Mouse (Mus musculus): ENCODE measurements around the gene Fpr2. TPM values are rescaled to one million over a fixed set of nuclear protein-coding genes. Genes with fewer than 3 reads are reported as not detected.

Gene Fpr2
- polyA plus RNA-seq, 1 experiment, result 0.16 TPM

- no peaks in the 10 kb centered on the region for H3K4me1 ChIP-seq (ENCODE audit: control insufficient read depth, insufficient read depth, low read length)
- no peak overlapping the region for H3K27ac ChIP-seq (ENCODE audit: insufficient read depth, low read depth, low read length)
- no peak overlapping the region for H3K4me3 ChIP-seq (ENCODE audit: insufficient read depth, low read depth, low read length)
- TF ChIP-seq CTCF (conservative IDR thresholded peaks at IDR 0.05; ENCODE audit: insufficient read depth, insufficient read length, low read depth, low read length), result 0 out of 2 replicates have a peak, but pooled peaks have one; percentile 8
- TF ChIP-seq POLR2A (IDR thresholded peaks at IDR 0.05; ENCODE audit: low read depth, low read length), result no peak
- DNase-seq, result peak; percentile 25
- no peaks in the 10 kb centered on the region for H3K36me3 ChIP-seq (ENCODE audit: control insufficient read depth, insufficient read depth, low read length)
- 76% methylated on average over 10 of the region's 10 CpGs for WGBS
- no peaks in the 10 kb centered on the region for H3K27me3 ChIP-seq (replicated peaks; ENCODE audit: control insufficient read depth, insufficient read depth, low read length)
Measured at GRCm38 (mm10) chr17:17845187-17846027, 42.2 kb upstream of the Fpr2 start.

GRCm38 (mm10) chr17:17848988-17849387 is 38.6 kb upstream of the Fpr2 start:
- no peaks in the 10 kb centered on the region for H3K4me1 ChIP-seq (ENCODE audit: control insufficient read depth, insufficient read depth, low read length)
- 80% methylated on average over 2 of the region's 2 CpGs for WGBS
- DNase-seq, result no peak

GRCm38 (mm10) chr17:17849906-17850712 is 37.5 kb upstream of the Fpr2 start:
- no peaks in the 10 kb centered on the region for H3K4me1 ChIP-seq (ENCODE audit: control insufficient read depth, insufficient read depth, low read length)
- DNase-seq, result no peak
- H3K36me3 ChIP-seq (ENCODE audit: control insufficient read depth, insufficient read depth, low read length), result no peaks in the 10 kb centered on the region
- no peaks in the 10 kb centered on the region for H3K27me3 ChIP-seq (replicated peaks; ENCODE audit: control insufficient read depth, insufficient read depth, low read length)
- no peak overlapping the region for H3K27ac ChIP-seq (ENCODE audit: insufficient read depth, low read depth, low read length)
- TF ChIP-seq POLR2A (IDR thresholded peaks at IDR 0.05; ENCODE audit: low read depth, low read length) (no peak), CTCF (conservative IDR thresholded peaks at IDR 0.05; ENCODE audit: insufficient read depth, insufficient read length, low read depth, low read length) (no peak)
- H3K4me3 ChIP-seq (ENCODE audit: insufficient read depth, low read depth, low read length), result no peak overlapping the region
- WGBS, result 39% methylated on average over 55 of the region's 55 CpGs

More at GRCm38 (mm10) chr17:17848988-17849387, 38.6 kb upstream of the Fpr2 start:
- Histone ChIP-seq H3K27ac (ENCODE audit: insufficient read depth, low read depth, low read length) (no peak overlapping the region), H3K36me3 (ENCODE audit: control insufficient read depth, insufficient read depth, low read length) (no peaks in the 10 kb centered on the region), H3K4me3 (ENCODE audit: insufficient read depth, low read depth, low read length) (no peak overlapping the region), H3K27me3 (replicated peaks; ENCODE audit: control insufficient read depth, insufficient read depth, low read length) (no peaks in the 10 kb centered on the region)
- TF ChIP-seq CTCF (conservative IDR thresholded peaks at IDR 0.05; ENCODE audit: insufficient read depth, insufficient read length, low read depth, low read length), result no peak
- TF ChIP-seq POLR2A (IDR thresholded peaks at IDR 0.05; ENCODE audit: low read depth, low read length), result no peak

GRCm38 (mm10) chr17:17855064-17855838 is 32.4 kb upstream of the Fpr2 start, which contains the start of gene Has1:
Has1 (minus strand) TSS chr17:17855205.
- DNase-seq, result no peak
- 39% methylated on average over 8 of the region's 8 CpGs for WGBS

GRCm38 (mm10) chr17:17856612-17857011 is 31.0 kb upstream of the Fpr2 start:
- H3K27ac ChIP-seq (ENCODE audit: insufficient read depth, low read depth, low read length), result no peak overlapping the region
- no peak for TF ChIP-seq CTCF (conservative IDR thresholded peaks at IDR 0.05; ENCODE audit: insufficient read depth, insufficient read length, low read depth, low read length)
- 64% methylated on average over 1 of the region's 1 CpGs for WGBS
- H3K4me1 ChIP-seq (ENCODE audit: control insufficient read depth, insufficient read depth, low read length), result no peaks in the 10 kb centered on the region
- no peaks in the 10 kb centered on the region for H3K36me3 ChIP-seq (ENCODE audit: control insufficient read depth, insufficient read depth, low read length)
- no peak for DNase-seq
- no peaks in the 10 kb centered on the region for H3K27me3 ChIP-seq (replicated peaks; ENCODE audit: control insufficient read depth, insufficient read depth, low read length)
- H3K4me3 ChIP-seq (ENCODE audit: insufficient read depth, low read depth, low read length), result no peak overlapping the region

More at GRCm38 (mm10) chr17:17855064-17855838, 32.4 kb upstream of the Fpr2 start, which contains the start of gene Has1:
- no peak within 1 kb of the TSS for H3K4me3 ChIP-seq (ENCODE audit: insufficient read depth, low read depth, low read length)
- no peaks in the 10 kb centered on the region for H3K36me3 ChIP-seq (ENCODE audit: control insufficient read depth, insufficient read depth, low read length)
- TF ChIP-seq POLR2A (IDR thresholded peaks at IDR 0.05; ENCODE audit: low read depth, low read length) (no peak), CTCF (conservative IDR thresholded peaks at IDR 0.05; ENCODE audit: insufficient read depth, insufficient read length, low read depth, low read length) (no peak)
- no peaks in the 10 kb centered on the region for H3K27me3 ChIP-seq (replicated peaks; ENCODE audit: control insufficient read depth, insufficient read depth, low read length)
- H3K27ac ChIP-seq (ENCODE audit: insufficient read depth, low read depth, low read length), result no peak within 1 kb of the TSS
- no peaks in the 10 kb centered on the region for H3K4me1 ChIP-seq (ENCODE audit: control insufficient read depth, insufficient read depth, low read length)

- H3K27me3 ChIP-seq (replicated peaks; ENCODE audit: control insufficient read depth, insufficient read depth, low read length), result no peaks in the 10 kb centered on the region
- no peaks in the 10 kb centered on the region for H3K36me3 ChIP-seq (ENCODE audit: control insufficient read depth, insufficient read depth, low read length)
- no peaks in the 10 kb centered on the region for H3K4me1 ChIP-seq (ENCODE audit: control insufficient read depth, insufficient read depth, low read length)
- DNase-seq, result no peak
- no peak overlapping the region for H3K27ac ChIP-seq (ENCODE audit: insufficient read depth, low read depth, low read length)
- TF ChIP-seq CTCF (conservative IDR thresholded peaks at IDR 0.05; ENCODE audit: insufficient read depth, insufficient read length, low read depth, low read length), result no peak
- no peak for TF ChIP-seq POLR2A (IDR thresholded peaks at IDR 0.05; ENCODE audit: low read depth, low read length)
- WGBS, result 81% methylated on average over 1 of the region's 1 CpGs
- no peak overlapping the region for H3K4me3 ChIP-seq (ENCODE audit: insufficient read depth, low read depth, low read length)
Measured at GRCm38 (mm10) chr17:17857446-17857845, 30.2 kb upstream of the Fpr2 start.

Data from kidney, adult 2 months (tissue).